Mouse (Mus musculus) bone marrow macrophage, adult 2 months (primary cell): Measurements from ENCODE around the gene Tmem229a. TPM values are rescaled to one million over a fixed set of nuclear protein-coding genes. Genes with fewer than 3 reads are reported as not detected.
A peak's percentile ranks its signal among the peaks of the same experiment; 100 is the strongest.

Experiments
- H3K27ac ChIP-seq: 2 replicates; pipeline ENCODE4 v1.5.1; 2012; ENCODE audit warnings: low read depth, low read length; ENCODE audit not compliant: insufficient read depth
- H3K4me1 ChIP-seq: 2 replicates; pipeline ENCODE4 v1.6.1; 2012; ENCODE audit warnings: low read length; ENCODE audit not compliant: control insufficient read depth, insufficient read depth
- H3K4me3 ChIP-seq: 2 replicates; pipeline ENCODE4 v1.5.1; 2012; ENCODE audit warnings: mild to moderate bottlenecking, low read length, moderate library complexity; ENCODE audit not compliant: insufficient read depth
- CTCF ChIP-seq: IDR thresholded peaks from 2 replicates; pipeline ENCODE4 v1.5.1; 2012; ENCODE audit warnings: low read depth, mild to moderate bottlenecking, low read length, moderate library complexity
- POLR2A ChIP-seq: IDR thresholded peaks from 2 replicates; pipeline ENCODE4 v1.6.1; 2012; ENCODE audit warnings: mild to moderate bottlenecking, low read depth, low read length, borderline replicate concordance
- polyA plus RNA-seq: library from polyadenylated mRNA; stranded (reverse); fragments of >200 nt; gene quantifications from 2 replicates; pipeline ENCODE4 v1.2.4, GENCODE M21; 2012; ENCODE audit not compliant: missing spikeins, insufficient read depth, insufficient read length

Tmem229a gene
- not detected in 2 replicates for polyA plus RNA-seq

DNA sequence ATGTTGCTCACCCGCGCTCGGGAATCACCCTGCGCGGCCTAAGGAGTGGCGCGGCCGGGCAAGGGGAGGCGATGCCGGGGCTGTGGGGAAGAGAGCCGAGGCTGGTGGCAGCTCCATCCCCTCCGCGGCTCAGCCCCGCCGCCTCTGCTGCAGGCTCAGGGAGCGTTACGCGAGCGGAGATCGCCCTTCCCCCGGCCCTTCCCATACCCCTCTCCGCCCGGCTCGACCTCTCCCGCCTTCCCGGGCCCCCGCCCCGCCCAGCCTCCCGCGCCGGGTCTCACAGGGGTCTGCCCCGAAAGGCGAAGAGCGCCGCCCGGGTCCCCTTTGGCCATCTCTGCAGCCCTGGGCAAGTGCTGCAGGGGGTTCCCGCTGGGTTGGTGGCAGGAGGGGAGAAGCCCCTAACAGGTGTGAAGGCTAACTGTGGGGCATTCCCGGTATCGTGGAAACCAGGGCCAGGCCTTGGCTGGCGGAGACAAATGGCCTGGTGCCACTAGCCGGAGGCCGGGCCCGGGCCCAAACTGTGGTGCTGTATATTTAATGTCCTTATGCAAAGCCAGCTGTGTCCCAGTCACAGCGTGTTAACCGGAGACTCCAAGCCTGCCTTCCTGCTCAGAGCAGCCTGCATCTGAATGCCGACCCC is at the start of gene Tmem229a:
Gene Tmem229a (minus strand): TSS at position 352 of the 640 bp plus-strand sequence.
- Histone ChIP-seq H3K4me3 (peak within 1 kb of the TSS; percentile 15), H3K27ac (no peak within 1 kb of the TSS)
- TF ChIP-seq CTCF (no peak), POLR2A (no peak)

DNA sequence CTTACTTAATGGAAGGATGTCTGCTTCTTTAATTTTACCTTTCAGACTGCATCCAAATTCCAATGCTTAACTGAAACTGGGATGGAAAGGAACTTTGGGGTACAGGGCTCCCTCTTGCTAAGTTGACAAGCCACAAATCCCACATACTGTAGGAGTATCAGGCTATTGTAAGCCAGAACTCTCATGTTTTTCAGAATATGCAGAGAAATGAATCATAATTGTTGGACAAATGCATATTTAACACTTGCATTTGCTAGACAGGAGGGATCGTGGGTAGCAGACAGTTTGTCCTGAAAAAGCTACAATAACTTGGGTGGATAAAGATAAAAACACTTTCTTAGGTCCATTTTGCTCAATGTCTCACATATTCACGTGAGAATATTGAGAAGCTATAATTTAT is 37.7 kb upstream of the Tmem229a start:
- H3K4me1 ChIP-seq: no peaks in the 10 kb centered on the region
- H3K4me3 ChIP-seq: no peak overlapping the region
- TF ChIP-seq POLR2A (no peak), CTCF (no peak)
- no peak overlapping the region for H3K27ac ChIP-seq

More for the DNA sequence above, at the start of gene Tmem229a:
- H3K4me1 ChIP-seq: no peaks in the 10 kb centered on the region

DNA sequence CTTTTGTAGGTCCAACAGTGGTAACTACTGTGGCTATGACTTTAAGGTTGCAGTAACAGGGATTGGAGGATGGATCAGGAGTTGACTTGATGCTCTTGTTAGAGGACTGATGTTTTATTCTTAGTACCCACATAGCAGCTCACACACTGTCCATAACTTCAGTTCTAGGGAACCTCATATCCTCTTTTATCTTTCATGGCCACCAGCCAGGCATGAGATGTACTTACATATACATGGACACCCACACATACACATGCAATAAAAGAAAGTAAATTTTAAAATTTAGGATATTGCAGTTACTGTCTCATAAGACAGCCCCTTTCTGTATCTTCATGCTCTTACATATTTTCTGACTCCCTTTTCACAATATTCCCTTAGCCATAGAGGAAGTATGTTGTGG is 33.7 kb upstream of the Tmem229a start:
- H3K4me3 ChIP-seq: no peak overlapping the region
- TF ChIP-seq POLR2A (no peak), CTCF (no peak)

DNA sequence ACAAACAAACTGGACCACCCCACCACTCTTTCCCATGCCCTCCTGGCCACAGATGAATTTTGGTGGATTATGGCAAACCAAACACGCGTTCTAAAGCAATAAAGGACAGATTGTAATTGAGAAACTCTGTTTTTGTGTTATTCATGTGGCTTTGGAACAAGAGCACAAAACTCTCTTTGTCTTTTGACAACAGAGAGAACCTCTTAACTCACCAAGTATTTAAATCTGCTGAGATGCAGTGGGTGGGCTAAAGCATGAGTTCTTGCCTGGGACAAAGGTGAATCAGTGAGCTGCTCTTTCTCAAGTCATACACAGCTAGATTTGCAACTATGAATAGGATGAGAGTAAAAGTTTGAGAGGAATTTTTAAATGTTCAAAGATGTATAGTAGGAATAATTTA is 20.1 kb upstream of the Tmem229a start:
- Histone ChIP-seq H3K4me1 (no peaks in the 10 kb centered on the region), H3K27ac (no peak overlapping the region), H3K4me3 (no peak overlapping the region)
- TF ChIP-seq POLR2A (no peak), CTCF (no peak)

More for the DNA sequence above, 33.7 kb upstream of the Tmem229a start:
- no peaks in the 10 kb centered on the region for H3K4me1 ChIP-seq
- H3K27ac ChIP-seq: no peak overlapping the region

DNA sequence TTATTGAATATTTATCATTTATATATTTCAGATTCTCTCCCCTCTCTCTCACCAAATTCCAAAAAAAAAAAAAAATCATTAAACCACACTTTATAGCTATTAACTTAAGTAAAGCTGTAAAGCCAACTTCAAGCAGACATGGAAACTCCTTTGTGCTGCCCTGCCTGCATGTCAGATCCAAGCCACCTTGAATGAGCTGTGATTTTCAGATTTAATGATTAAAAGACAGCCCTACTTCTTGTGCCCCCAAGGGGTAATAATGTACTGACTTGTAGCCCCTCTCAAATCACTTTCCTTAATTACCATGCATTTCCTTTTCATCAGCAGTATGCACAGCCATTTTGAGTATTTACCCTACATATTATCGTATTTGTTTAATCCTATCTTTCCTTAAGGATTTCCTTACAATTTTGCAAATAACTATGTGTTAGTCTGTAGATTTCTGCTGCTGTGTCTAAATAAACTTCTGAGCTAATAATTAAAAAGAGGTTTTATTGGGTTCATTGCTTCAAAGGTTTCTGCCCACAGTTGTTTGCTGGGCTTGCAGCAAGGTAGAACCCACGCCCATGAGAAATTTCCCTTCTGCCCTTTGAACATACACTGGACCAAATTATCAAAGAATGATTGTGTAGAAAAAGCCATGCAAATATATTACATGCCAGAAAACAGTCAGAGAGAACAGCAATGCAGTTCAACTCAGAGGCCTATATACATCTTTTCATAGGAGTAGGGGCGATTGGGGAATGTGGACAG is 12.6 kb upstream of the Tmem229a start:
- Histone ChIP-seq H3K4me3 (no peak overlapping the region), H3K4me1 (0 out of 2 replicates have a peak, but pooled peaks cover 2% of the 10 kb centered on the region), H3K27ac (no peak overlapping the region)
- no peak for TF ChIP-seq POLR2A

DNA sequence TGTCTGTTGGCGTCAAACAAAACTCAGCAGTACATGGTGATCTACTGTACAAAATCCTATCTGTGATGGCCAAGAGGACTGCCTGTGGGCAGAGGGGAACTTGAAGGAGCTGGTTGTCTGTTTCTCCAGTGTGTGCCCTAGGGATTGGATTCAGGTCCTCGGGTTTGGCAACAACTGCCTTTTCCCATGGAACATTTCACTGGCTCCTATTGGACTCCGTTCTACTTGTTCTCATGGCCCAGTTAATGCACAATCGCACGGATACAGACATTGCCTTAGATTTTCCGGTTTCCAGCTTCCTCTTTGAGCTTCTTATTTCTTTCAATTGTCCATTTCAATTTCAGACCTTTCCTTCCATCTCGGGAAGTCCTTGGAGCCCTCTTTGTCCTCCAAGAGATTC is 11.6 kb upstream of the Tmem229a start:
- no peak overlapping the region for H3K27ac ChIP-seq
- TF ChIP-seq POLR2A (no peak), CTCF (no peak)

DNA sequence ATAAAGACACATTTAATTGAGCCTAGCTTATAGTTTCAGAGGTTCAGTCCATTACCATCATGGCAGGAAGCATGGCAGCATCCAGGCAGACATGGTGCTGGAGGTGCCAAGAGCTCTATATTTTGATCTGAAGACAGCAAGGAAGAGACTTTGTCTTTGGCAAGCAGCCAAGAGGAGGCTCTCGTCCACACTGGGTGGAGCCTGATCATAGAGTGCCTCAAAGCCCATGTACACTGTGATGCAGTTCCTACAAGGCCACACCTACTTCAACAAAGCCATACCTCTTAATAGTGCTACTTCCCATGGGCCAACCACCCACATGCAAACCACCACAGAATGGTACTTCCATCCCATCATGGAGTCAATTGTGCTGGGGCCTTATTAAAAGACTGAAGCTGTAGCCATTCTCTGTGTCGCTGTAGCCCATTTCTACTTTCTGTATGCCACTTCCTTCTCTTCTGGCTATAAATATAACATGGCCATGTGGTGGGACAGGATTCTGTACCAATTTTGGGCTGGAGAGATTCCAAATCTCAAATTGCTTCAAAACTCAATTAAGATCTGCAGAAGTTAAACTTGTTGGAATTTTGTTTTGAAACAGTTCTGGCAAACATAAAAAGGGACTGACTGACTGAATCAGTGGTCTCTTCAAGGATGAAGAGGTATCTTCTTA is 10.0 kb upstream of the Tmem229a start:
- no peak overlapping the region for H3K4me3 ChIP-seq
- H3K27ac ChIP-seq: 0 out of 2 replicates have a peak overlapping the region, but pooled peaks have one; percentile 48
- H3K4me1 ChIP-seq: 0 out of 2 replicates have a peak, but pooled peaks cover 2% of the 10 kb centered on the region
- TF ChIP-seq POLR2A (no peak), CTCF (no peak)

More for the DNA sequence above, 11.6 kb upstream of the Tmem229a start:
- no peak overlapping the region for H3K4me3 ChIP-seq
- 0 out of 2 replicates have a peak, but pooled peaks cover 2% of the 10 kb centered on the region for H3K4me1 ChIP-seq

DNA sequence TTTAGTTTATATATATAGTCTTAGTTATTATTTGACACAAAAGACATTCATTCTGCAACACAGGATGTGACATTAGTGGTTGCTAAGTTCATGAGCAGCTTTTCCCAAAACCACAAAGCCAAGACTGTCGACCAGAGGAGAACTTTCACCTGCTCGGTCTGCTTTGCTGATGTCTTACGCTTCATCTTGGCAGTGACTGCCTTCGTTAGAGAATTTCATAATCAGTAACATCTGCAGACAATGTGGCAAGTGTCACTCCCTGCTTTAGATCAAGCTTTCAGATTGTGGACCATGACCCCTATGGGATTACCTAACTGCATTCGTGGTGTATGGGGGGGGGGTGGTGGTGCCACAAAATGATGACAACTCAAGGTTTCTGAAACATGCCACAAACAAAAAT is 7.7 kb upstream of the Tmem229a start:
- no peak for TF ChIP-seq POLR2A
- no peak for TF ChIP-seq CTCF
- H3K27ac ChIP-seq: no peak overlapping the region
- 0 out of 2 replicates have a peak, but pooled peaks cover 2% of the 10 kb centered on the region for H3K4me1 ChIP-seq
- H3K4me3 ChIP-seq: no peak overlapping the region

DNA sequence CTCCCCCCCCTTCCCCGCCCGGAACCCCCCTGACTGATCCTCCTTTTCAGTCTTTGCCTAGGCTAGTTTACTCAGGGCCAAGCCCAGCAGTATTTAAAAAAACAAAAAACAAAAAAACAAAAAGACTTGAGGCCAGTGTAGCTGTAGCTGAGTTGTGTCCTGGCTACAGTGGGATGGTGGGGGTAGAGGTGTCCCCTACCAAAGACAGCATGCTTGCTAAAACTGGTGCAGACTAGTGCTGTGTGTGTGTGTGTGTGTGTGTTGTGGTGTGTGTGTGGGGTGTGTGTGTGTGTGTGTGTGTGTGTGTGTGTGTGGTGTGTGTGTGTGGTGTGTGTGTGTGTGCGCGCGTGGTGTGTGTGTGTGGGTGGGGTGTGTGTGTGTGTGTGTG is 483 bp upstream of the Tmem229a start:
- no peaks in the 10 kb centered on the region for H3K4me1 ChIP-seq
- H3K27ac ChIP-seq: no peak overlapping the region
- H3K4me3 ChIP-seq: no peak overlapping the region
- TF ChIP-seq CTCF (no peak), POLR2A (no peak)
